Mouse (Mus musculus) cerebellum, adult 11 months (tissue): ENCODE measurements around the gene Nucks1.
"Not testable (repeated sequence)": the region's sequence is repeated elsewhere in the genome, so short reads cannot be mapped to it uniquely, and the experiment has no call there.

ENCODE experiments used
- DNase-seq: peaks from one replicate; pipeline ENCODE4 v3.0.0; 2022

Gene Nucks1

DNA sequence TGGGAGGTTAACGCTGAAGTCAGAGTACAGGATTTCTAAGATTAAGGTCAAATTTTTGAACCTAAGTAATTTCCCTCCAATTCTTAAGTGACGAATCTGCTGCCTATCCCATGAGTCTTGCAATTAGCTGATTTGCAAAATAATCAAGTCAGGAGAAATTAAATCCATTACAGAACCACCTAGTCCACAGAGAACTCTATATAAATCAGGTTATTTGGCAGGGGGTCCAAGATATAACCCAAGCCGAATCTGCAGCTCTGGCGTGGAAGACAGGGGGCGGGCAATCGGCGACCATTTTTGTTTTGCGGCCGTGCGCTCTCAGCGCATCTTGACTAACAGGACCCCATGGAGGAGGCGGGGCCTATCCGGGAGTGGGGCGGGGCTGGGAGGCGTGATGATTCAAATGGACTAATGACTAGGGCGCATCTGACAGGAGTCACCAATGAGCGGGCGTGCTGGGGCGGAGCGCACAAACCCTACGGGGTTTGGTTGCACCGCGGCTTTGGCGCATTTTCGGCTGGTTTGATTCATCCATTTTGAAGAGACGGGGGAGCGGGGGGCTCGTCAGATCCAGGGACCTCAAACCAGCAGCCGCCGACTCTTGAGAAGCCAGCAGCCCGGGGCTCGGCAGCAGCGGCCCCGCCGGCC lies at the start of gene Nucks1:
Gene Nucks1, plus strand, starts transcription at position 534 of the 648 bp plus-strand sequence.
- DNase-seq: peak; percentile 100

DNA sequence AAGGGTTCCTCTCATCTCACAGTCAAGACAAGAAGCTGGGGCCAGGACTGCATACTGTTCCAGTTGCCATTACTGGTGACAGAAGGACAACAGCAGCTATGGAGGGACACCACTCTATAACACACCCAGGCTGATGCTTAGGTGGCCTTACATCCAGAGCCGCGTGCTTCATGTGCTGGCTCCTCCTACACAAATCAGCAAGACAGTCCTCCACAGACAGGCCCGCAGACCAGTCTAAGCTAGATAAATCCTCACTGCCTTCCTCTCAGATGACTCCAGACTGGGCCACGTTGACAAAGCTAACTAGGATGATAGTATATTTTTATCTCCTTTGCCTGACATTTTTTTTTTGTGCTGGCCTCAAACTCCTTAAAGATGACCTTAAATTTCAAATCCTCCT lies 48.5 kb upstream of the Nucks1 start:
- no peak for DNase-seq

DNA sequence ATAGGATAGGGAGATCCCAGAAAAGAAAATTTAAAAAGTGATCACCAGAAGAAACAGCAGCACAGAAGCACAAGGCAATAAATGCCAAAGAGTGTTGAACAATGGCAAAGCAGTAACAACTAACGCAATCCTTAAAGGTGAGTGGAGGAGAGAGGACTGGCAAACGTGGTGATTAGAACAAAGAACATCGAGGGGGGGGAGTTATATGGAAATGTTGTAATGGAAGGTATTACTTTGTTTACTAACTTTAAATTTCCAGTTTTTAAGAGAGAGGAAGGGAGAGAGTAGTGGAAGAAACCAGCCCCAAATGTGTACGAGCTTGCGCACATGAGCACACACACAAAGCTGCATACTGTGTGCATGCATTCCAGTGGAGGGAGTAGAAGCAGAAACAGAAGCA lies 44.7 kb upstream of the Nucks1 start:
- no peak for DNase-seq

DNA sequence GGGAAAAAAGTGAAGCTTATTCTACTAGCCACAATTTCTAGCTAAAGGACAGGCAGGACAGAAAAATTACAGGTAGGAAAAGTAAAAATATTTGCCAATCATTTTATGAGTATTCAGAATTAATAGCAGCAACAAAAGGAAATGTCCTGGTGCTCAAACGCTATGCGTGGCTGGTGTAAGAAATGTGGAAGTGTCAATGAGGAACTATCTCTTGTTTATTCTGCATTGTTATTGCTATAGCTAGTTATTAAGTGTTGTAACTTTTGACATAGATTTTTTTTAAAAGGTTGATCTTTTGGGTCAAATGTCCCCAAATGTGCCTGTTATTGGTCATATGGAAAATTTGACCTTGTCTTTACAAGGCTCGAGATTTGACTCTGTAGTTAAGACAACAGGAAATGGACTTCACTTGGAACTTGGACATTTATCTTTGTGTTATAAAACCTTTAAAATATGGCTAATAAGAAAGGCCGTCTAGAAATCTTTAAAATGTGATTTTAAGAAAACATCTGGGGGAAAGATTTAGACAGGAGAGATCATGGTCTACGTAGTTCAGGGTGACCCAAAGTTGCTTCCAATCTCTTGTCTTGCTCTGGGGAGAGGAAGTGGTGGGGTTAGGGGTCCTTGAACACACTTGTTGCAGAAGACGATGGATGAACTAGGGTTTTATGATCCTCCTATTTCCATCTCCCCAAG lies 43.9 kb upstream of the Nucks1 start:
- DNase-seq: no peak

DNA sequence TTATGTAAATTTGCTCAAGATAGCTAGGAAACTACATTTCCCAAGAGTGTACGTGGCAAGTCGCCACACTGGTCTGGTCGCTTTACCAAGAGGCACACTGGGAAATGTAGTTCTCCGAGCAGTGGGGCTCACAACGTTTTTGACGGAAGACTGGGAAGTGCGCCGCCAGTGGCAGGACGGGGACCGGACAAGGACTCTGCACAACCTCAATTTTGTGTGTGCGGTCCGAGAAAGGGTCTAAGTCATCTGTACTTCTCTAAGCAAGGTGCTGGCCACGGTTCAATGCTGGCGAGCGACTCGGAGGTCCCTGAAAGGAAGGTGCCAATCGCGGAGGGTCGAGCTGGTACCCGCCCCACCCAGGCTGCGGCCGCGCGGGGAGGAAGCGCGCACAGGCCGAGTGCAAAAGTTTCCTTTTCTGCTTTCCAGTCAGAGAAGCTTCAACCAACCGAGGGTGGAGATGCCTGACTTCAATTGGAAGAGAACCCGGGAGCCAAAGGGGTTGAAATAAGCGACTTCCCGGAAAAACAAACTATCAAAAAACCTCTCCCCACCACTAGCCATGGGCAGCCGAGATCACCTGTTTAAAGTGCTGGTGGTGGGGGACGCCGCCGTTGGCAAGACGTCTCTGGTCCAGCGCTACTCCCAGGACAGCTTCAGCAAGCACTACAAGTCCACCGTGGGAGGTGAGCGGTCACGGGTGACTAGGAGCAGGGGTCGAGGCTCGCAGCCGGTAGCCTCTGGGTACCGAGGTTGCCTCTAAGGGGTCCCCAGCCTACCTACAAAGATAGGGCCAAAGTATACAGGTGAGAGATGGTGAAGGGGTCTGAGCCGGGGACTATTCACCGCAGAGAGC lies 43.0 kb upstream of the Nucks1 start, which contains the start of gene Rab29:
Gene Rab29, plus strand, starts transcription at position 132 of the 853 bp plus-strand sequence.
- DNase-seq: peak; percentile 57

DNA sequence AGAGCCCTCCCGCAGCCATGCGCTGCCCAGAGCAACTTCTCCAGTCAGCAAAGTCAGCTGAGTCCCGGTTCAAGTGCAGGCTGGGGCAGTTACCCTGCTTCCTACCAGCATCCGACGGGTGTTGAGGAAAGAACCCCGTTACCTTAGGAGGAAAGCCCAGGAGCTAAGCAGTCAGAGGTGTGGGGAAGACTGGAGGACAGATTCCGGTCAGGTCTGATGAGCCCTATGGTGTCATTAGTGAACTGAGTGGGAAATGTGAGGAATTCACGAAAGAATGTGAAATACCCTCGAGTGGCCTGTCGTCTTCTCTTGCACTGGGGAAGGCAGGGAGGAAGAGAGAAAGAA lies 42.4 kb upstream of the Nucks1 start:
- no peak for DNase-seq

DNA sequence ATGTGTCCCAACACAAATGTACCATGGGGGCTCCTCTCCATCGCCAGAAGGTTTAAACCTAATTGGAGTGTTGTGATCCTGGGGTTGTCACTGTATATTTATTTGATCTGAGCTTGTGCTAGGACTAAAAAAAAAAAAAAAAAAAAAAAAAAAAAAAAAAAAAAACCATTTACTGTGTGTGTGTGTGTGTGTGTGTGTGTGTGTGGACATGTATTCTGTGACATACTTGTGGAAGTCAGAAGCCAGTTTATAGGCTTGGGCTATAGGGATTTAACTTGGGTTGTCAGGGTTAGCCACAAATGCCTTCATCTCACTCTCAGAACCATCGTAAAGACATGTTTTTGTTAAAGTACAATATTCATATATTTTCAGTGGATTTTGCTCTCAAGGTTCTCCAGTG lies 40.8 kb upstream of the Nucks1 start:
- DNase-seq: no peak

DNA sequence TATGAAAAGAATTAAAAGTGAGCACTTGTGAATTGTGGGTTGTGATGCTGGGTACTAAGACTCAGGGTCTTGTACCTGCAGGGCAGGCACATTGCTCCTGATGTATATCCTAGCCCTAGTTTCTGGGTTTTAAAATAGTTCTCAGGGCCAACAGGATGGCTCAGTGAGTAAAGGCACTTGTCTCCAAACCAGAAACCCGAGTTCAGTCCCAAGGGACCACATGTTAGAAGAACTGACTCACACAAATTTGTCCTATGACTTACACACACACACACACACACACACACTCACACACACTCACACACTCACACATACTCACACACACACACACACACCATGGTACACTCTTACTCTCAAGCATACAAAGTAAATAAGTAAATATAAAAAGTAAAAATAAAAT lies 37.5 kb upstream of the Nucks1 start:
- DNase-seq: no peak

DNA sequence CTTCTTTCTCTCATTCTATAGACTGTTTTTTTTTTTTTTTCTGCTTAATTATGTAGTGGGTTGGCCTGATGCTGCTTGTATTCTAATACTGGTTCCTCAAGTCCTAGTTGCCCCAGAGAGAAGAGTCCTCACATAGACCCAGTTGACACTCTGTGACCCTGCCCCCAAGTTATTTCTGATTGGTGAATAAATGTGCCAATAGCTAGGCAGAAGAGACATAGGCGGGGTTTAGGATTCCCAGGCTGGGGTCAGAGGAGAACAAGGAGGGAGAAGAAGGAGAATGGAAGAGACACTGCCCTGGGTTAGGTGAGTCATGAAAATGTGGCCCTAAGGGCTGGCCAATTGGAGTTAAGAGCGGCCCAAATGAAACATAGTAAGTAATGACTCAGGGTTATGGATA lies 30.5 kb upstream of the Nucks1 start:
- DNase-seq: no peak

DNA sequence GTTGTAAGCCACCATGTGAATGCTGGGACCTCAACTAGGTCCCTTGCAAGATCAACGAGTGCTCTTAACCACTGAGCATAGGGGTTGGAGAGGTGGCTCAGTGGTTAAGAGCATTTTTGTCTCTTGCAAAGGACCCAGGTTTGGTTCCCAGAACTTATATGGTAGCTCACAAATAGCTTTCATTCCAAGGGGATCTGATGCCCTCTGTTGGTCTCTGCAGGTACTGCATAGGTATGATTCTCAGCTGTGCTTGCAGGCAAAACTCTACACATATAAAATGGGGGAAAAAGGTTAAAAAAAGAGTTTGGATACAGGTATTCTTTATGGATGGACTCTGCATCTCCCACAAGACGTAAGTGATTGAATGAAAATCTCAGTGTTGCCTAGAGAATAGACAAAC lies 27.5 kb upstream of the Nucks1 start:
- DNase-seq: no peak

DNA sequence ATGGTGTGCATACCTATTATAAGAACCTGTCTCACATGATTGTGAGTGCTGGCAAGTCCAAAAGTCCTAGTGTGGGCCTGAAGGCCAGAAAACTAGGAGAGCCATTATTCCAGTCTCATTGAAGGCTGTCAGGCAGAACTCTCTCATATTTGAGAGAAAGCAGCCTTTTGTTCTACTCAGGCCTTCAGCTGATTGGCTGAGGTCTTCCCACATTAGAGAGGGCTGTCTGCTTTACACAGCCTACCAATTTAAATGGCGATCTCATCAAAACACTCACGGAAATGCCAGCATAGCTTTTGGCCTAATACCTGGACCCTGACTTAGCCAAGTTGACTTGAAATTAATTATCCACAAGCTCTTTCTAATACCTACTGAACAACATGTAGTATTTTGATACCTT lies 24.2 kb upstream of the Nucks1 start:
- DNase-seq: no peak

DNA sequence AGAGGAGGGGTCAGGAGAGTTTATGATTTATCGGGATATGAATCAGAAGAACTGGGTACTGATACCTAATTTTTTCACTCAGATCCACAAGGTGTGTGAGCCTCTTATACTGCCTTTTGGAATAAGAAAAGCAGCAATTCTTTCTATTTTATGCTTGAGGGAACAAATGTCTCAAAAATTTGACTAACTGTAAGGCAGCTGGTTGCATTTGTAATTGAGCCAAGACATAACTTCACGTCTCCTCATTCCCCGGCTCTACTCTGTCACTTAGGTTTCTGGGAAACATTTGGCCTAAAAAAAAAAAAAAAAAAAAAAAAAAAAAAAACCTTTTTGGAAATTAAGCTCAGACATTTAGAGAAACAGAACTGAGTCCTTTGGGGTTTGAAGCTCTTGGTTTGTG lies 23.7 kb upstream of the Nucks1 start:
- DNase-seq: no peak

DNA sequence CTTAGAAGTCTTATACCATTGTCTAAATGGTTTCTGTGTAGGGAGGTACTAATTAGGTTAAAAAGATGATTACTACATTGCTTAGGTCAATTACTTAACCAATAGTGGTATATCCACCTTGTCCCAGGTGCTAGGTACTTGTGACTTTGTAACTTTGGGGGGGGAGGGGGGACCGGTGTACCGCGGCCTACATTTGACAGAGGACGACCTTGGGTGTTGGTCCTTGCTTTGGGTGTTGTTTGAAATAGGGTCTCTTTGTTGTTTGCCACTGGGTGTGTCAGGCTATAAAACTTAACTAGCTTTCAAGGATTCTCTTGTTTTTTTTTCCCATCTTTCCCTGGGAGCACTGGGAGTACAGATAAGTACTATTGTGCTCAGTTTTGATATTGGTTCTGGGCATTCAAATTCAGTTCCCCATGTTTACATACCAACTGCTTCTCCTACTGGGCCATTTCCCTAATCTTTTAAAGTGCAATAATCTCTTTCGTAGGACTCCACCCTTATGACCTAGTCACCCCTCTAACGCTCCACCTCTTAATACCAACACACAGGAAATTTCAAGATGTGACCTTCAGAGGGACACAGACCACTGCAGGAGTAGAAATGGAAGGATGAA lies 20.2 kb upstream of the Nucks1 start:
- no peak for DNase-seq

DNA sequence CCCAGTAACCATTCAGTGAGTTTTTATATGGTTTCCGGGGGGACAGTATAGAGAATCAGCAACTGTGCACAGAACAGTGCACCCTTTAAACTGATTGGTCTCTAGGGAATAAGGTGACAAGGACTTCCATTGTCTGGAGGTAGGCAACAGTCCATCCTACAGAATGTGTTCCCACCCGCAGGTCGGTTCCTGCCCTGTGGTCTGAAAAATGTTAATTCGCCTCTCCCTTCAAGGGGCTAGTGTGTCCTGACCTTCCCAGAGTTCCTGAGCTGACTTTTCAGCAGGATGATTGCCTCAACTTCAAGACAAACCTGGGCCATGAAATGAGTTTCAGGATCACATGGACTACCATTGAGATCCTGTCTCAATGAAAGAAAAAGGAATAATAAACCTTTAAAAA lies 18.9 kb upstream of the Nucks1 start:
- DNase-seq: no peak

DNA sequence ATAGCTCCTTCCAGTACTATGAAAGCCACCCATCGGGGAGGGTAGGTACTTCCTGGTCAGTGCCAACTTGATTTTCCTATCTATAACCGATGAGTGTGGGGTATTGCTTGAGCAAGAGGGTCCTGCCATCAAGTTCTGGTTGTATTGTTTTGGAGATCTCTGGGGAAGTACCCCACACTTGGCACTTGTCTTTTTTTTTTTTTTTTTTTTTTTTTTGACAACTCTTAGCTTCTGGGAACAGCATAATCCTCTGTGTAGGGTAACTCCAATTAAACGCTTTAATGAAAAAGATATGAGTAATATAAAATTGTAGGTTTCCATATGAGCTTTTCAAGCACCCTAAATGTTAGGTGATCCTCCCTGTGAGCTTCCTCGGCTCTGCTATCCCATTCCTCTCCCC lies 7.7 kb upstream of the Nucks1 start:
- DNase-seq: no peak

DNA sequence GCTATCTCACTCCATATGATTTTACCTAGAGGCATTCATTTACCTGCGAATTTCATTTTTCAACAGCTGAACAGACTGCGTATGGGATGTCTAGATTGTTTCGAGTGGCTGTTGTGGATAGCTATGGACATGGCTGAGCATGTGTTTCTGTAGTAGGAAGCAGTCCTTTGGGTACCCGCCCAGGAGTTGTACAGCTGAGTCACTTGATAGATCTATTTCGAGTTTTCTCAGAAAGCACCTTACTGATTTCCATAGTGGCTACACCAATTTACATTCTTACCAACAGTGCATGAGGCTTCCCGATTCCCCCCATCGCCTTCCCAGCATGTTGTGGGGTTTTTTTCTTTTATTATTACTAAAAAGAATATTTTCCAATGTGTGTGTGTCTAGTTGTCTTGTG lies 7.1 kb upstream of the Nucks1 start:
- no peak for DNase-seq

DNA sequence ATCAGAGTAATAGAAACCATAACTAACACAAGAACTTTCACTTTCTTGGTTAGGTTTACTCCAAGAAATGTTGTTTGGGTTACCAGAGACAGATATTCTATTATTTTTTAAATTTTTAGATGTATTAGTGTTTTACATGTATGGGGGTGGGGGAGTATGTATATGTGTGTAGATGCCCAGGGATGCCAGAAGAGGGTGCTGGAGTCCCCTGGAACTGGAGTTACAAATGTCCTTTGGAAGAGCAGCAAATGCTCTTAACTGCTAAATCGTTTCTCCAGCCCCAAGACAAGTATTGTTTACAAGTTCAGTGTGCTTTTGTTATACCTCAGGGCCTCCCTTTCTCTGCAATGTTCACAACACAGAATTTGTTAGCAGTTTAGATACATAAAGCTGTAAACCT lies 4.8 kb upstream of the Nucks1 start:
- no peak for DNase-seq

DNA sequence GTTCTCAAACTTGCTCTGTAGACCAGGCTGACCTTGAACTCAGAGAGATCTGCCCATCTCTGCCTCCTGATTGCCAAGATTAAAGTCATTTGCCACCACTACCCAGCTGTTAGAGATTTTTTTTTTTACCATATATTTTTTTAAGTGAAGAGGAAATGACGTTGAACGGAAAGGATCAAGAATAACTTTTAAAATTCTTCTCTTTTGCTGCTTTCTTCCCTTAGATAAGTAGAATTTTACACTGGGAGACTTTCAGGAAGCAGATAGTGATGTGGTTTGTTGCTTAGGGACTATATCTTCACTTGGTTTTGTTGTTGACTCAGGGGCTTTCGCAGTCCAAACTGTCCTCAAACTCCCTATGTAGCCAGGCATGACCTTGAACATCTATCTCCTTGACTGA lies 1.9 kb upstream of the Nucks1 start:
- no peak for DNase-seq

DNA sequence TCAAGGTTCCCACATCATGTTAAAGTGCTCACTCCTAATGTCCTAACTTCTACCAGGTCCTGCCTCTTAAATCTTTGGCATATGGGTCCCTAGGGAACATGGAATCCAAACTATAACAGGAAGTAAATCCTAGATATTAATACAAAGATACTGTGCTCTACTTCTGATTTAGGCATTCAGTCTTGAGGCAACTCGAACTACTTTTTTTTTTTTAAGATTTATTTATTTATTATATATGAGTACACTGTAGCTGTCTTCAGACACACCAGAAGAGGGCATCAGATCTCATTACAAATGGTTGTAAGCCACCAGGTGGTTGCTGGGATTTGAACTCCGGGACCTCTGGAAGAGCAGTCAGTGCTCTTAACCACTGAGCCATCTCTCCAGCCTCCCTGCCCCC lies 1.1 kb upstream of the Nucks1 start:
- not testable (repeated sequence) for DNase-seq

DNA sequence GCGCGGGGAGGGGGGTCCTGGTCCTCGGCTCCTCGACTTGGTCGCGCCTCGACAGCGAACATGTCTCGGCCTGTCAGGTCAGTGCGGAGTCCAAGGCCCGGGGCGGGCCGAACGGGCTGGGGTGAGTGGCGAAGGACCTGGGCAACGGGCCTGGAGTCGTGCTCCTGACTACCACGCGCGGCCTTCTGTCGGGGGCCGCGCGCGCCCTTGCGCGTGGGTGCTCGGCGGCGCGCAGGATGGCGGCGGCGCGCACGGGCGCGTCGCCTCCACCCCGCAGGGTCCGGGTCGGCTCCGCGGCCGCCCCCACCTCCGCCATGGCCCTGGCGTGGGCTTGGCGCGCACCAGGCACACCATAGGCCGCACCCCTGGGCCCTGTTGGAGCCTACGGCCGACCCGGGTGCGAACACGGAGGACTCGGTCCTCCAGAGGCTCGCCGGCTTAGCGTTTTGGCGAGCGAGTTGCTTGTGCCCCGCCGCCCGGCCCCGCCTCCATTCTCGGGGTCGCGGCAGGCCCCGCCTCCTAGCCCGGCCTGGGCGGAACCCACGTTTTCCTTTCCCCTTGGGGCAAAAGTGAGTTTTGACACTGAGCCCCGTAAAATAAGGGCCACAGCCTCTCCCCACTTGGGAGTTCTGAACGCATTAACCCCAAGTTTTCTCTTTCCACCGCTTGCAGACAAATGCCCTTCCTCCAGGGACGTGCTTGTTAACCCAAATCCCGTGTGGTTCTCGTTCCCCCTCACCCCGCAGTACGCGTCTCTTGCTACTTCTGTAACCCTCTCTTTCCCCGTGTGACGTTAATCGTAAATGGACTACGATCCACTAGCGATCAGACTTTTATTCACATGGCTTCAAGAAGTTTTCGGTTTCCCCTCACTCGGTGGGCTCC lies 582 bp downstream of the Nucks1 start:
- peak; percentile 66 for DNase-seq

DNA sequence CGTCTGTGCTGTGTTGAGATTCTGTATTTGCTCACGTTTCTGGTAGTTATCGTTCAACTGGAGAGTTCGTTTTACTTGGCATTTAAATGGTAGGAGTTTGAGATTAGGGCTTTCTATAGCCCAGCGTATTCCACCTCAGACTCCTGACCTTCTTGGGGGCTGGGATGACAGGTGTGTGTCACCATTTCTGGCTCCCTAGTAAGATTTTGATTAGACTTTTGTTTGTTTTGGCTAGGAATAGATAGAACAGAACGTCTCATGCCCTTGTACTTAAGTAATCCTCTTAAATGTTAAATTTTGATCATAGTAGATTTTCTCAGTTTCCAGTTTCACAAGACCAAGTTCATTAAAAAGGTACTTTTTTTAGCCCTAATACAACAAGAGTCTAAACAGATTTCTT lies 7.3 kb downstream of the Nucks1 start:
- no peak for DNase-seq

DNA sequence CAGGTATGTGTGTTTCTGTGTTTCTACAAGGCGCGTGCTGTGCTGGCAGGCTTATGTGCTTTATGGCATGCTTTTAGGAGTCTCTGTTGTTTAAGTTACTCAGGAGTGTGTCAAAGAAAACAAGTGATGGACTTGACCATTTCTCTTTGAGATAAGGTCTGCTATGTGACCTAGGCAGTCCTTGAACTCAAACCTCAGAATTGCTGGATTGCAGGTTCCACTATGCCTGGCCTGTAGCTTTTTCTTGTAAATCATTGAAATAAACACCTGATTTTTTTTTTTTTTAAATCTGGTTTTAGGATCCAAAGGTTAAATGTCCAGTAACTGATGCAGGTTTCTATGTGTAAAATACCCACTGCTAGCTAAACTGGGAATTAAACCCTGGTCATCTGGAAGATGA lies 8.7 kb downstream of the Nucks1 start:
- no peak for DNase-seq

DNA sequence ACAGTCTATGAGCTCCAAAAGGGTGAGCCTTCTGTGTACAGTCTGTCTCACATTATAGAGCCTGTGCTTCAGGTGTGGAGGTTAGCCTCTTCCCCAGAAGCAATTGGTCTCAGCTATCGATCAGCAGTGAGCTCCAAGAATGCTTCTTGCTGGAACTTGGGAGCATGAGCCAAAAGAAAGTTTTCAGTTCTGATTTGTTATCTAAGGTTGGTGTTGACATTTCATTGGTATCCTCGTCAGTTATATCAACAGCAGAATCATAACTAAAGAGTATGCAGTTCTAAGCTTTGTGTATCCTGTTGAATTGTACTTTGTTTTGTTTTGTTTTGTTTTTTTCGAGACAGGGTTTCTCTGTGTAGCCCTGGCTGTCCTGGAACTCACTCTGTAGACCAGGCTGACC lies 11.8 kb downstream of the Nucks1 start:
- DNase-seq: no peak
